Mouse (Mus musculus) embryo, embryonic 11.5 days (tissue): ENCODE results near the gene Gm20773.
"Not testable (repeated sequence)": the region's sequence is repeated elsewhere in the genome, so short reads cannot be mapped to it uniquely, and the experiment has no call there.

Experiments
- DNase-seq: peaks from one replicate; pipeline ENCODE4 v3.0.0-alpha.2; 2012; ENCODE audit warnings: low read depth, low spot score

Gm20773 gene

GRCm38 (mm10) chrY:13493726-13494125 lies at the start of gene Gm20773:
TSS of gene Gm20773 (plus strand) at chrY:13494026.
- DNase-seq, result not testable (repeated sequence)

DNA sequence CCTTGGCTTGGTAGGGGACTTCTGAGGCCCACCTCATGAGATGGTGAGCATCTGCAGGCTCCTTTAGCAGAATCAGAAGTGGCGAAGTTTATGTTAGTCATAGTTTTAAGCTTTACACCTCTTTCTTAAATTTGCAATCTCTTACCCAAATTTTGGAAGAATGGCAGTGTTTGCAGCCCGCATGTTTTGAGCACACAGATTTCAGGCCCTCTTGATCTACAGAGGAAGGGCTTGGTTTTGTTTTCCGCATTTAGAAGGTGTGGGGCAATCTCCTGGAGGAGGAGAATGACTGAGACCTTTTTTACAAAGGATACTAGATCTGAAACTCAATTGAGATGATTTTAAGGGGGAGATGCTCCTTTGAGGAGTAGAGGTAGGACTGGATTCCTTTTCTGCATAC lies 28.3 kb upstream of the Gm20773 start, which contains the start of gene Gm21866:
Gene Gm21866, minus strand, starts transcription at position 101 of the 400 bp plus-strand sequence.
- not testable (repeated sequence) for DNase-seq
